39 mouse cellular contexts compared by ENCODE assay signal in genomic region chr4:63907473-63907872, GRCm38 (mm10). TPM values are rescaled to one million over a fixed set of nuclear protein-coding genes. Genes with fewer than 3 reads are reported as not detected.
"Had no signal": no experiment of that assay in that cellular context is flagged by ENCODE, and none has a peak within 500 bp of the region (broad histone marks: within the 10 kb centered on the region; RNA-seq: fewer than 3 reads in every experiment).

No protein-coding gene starts in this region.

- H3K9me3 ChIP-seq: limb, embryonic 10.5 days; limb, embryonic 12.5 days; limb, embryonic 13.5 days; limb, embryonic 15.5 days; liver, embryonic 12.5 days; liver, embryonic 13.5 days; liver, embryonic 15.5 days; lung, embryonic 15.5 days; megakaryocyte, embryonic 14.5 days; midbrain, embryonic 10.5 days; midbrain, embryonic 12.5 days; midbrain, embryonic 13.5 days; midbrain, embryonic 15.5 days had no signal

- H3K27ac ChIP-seq: limb, embryonic 10.5 days; limb, embryonic 12.5 days; limb, embryonic 13.5 days; limb, embryonic 15.5 days; liver, embryonic 12.5 days; liver, embryonic 13.5 days; liver, embryonic 14.5 days; liver, embryonic 15.5 days; lung, embryonic 15.5 days; macrophage; midbrain, embryonic 10.5 days; midbrain, embryonic 12.5 days; midbrain, embryonic 13.5 days; midbrain, embryonic 15.5 days had no signal

- H3K4me3 ChIP-seq: limb, embryonic 10.5 days; limb, embryonic 12.5 days; limb, embryonic 13.5 days; limb, embryonic 15.5 days; liver, embryonic 12.5 days; liver, embryonic 13.5 days; liver, embryonic 15.5 days; lung, embryonic 15.5 days; megakaryocyte, embryonic 14.5 days; midbrain, embryonic 10.5 days; midbrain, embryonic 12.5 days; midbrain, embryonic 13.5 days; midbrain, embryonic 15.5 days; myocyte had no signal

- H3K27me3 ChIP-seq: limb, embryonic 12.5 days; limb, embryonic 13.5 days; limb, embryonic 15.5 days; liver, embryonic 12.5 days; liver, embryonic 13.5 days; liver, embryonic 15.5 days; lung, embryonic 15.5 days; megakaryocyte, embryonic 14.5 days; midbrain, embryonic 12.5 days; midbrain, embryonic 13.5 days; midbrain, embryonic 15.5 days had no signal

- H3K36me3 ChIP-seq: limb, embryonic 10.5 days; limb, embryonic 12.5 days; limb, embryonic 13.5 days; limb, embryonic 15.5 days; liver, embryonic 12.5 days; liver, embryonic 13.5 days; liver, embryonic 15.5 days; lung, embryonic 15.5 days; midbrain, embryonic 10.5 days; midbrain, embryonic 12.5 days; midbrain, embryonic 13.5 days; midbrain, embryonic 15.5 days had no signal

- DNase-seq: left cerebral cortex, postnatal 4 days; liver; liver, embryonic 13.5 days; liver, postnatal 0 days; lung, adult 18-20 months; lung, adult 2 months; lung, embryonic 14.5 days; lung, postnatal 10 days; lung, postnatal 14 days; lung, postnatal 36 days; lung, postnatal 4 days; midbrain, embryonic 14.5 days had no signal

- H3K4me2 ChIP-seq: limb, embryonic 12.5 days; limb, embryonic 13.5 days; limb, embryonic 15.5 days; liver, embryonic 11.5 days; liver, embryonic 12.5 days; liver, embryonic 13.5 days; liver, embryonic 15.5 days; lung, embryonic 14.5 days; lung, embryonic 15.5 days; midbrain, embryonic 11.5 days; midbrain, embryonic 12.5 days; midbrain, embryonic 13.5 days; midbrain, embryonic 15.5 days had no signal

- H3K9ac ChIP-seq: limb, embryonic 12.5 days; limb, embryonic 13.5 days; limb, embryonic 15.5 days; liver, embryonic 12.5 days; liver, embryonic 13.5 days; liver, embryonic 14.5 days; liver, embryonic 15.5 days; liver, postnatal 0 days; lung, embryonic 14.5 days; lung, embryonic 15.5 days; midbrain, embryonic 12.5 days; midbrain, embryonic 13.5 days; midbrain, embryonic 15.5 days had no signal

- H3K4me1 ChIP-seq: limb, embryonic 10.5 days; limb, embryonic 12.5 days; limb, embryonic 13.5 days; limb, embryonic 15.5 days; liver, embryonic 12.5 days; liver, embryonic 13.5 days; liver, embryonic 15.5 days; lung, embryonic 15.5 days; megakaryocyte, embryonic 14.5 days; midbrain, embryonic 10.5 days; midbrain, embryonic 12.5 days; midbrain, embryonic 13.5 days; midbrain, embryonic 15.5 days had no signal

RNA-seq across cellular contexts. Expression of gene Tnfsf8, which starts 46.3 kb away (rescaled TPM):
- total RNA-seq: left cerebral cortex, postnatal 10 days; left cerebral cortex, postnatal 14 days; left cerebral cortex, postnatal 25 days; left cerebral cortex, postnatal 36 days; left cerebral cortex, postnatal 4 days; midbrain, postnatal 0 days had no signal
- polyA plus RNA-seq: limb, embryonic 10.5 days; limb, embryonic 11.5 days; limb, embryonic 13.5 days; limb, embryonic 15.5 days; liver, embryonic 11.5 days; liver, embryonic 13.5 days; liver, embryonic 15.5 days; liver, embryonic 16.5 days; lung, postnatal 0 days; midbrain, embryonic 10.5 days; midbrain, embryonic 11.5 days; midbrain, embryonic 12.5 days; midbrain, embryonic 13.5 days; midbrain, embryonic 15.5 days; midbrain, embryonic 16.5 days; midbrain, postnatal 0 days; neural tube, embryonic 11.5 days had no signal
